Mouse (Mus musculus) liver, postnatal 0 days (tissue): ENCODE results near the gene BC025920. TPM values are rescaled to one million over a fixed set of nuclear protein-coding genes. Genes with fewer than 3 reads are reported as not detected.

Experiments
- ATAC-seq: fragments of 200-750 bp; cut with Nextera tagmentation; 2 replicates; pipeline ENCODE4 v1.8.0; 2017; ENCODE audit warnings: mild to moderate bottlenecking, moderate library complexity
- DNase-seq: peaks from one replicate; pipeline ENCODE4 v3.0.0-alpha.2; 2016
- H3K27ac ChIP-seq: fragments of 300-500 bp; sonication (generic); 2 replicates; pipeline ENCODE4 v1.5.1; 2014; ENCODE audit warnings: antibody characterized with exemption, moderate library complexity, mild to moderate bottlenecking, low read depth
- H3K27me3 ChIP-seq: fragments of 300-500 bp; sonication (generic); 2 replicates; pipeline ENCODE4 v1.6.1; 2014; ENCODE audit warnings: low read length, control low read depth, mixed read lengths; ENCODE audit not compliant: insufficient read depth
- H3K36me3 ChIP-seq: fragments of 300-500 bp; sonication (generic); replicated peaks from 2 replicates; pipeline ENCODE4 v1.6.1; 2014; ENCODE audit warnings: mild to moderate bottlenecking, control low read depth, low read length, moderate library complexity, mixed read lengths; ENCODE audit not compliant: insufficient read depth
- H3K4me1 ChIP-seq: fragments of 300-500 bp; sonication (generic); 2 replicates; pipeline ENCODE4 v1.6.1; 2014; ENCODE audit warnings: antibody characterized with exemption, mild to moderate bottlenecking, control low read depth; ENCODE audit not compliant: insufficient read depth
- H3K4me2 ChIP-seq: fragments of 300-500 bp; sonication (generic); 2 replicates; pipeline ENCODE4 v1.6.1; 2014; ENCODE audit warnings: low read depth, mild to moderate bottlenecking, low read length, moderate library complexity, mixed read lengths
- H3K4me3 ChIP-seq: fragments of 300-500 bp; sonication (generic); 2 replicates; pipeline ENCODE4 v1.5.1; 2014; ENCODE audit warnings: low read depth, low read length
- H3K9ac ChIP-seq: fragments of 300-500 bp; sonication (generic); replicated peaks from 2 replicates; pipeline ENCODE4 v1.6.1; 2014; ENCODE audit warnings: mild to moderate bottlenecking, moderate library complexity
- H3K9me3 ChIP-seq: fragments of 300-500 bp; sonication (generic); 2 replicates; pipeline ENCODE4 v1.6.1; 2016; ENCODE audit warnings: mild to moderate bottlenecking, control low read depth, low read length, mixed read lengths
- CTCF ChIP-seq: sonication (generic); IDR thresholded peaks from 2 replicates; pipeline ENCODE4 v1.5.1; 2016; ENCODE audit warnings: antibody characterized with exemption, low read depth
- EP300 ChIP-seq: IDR thresholded peaks from 2 replicates; pipeline ENCODE4 v1.6.1; 2016; ENCODE audit warnings: antibody characterized with exemption, low read depth, mild to moderate bottlenecking
- WGBS: fragments of 180-500 bp; shearing (Covaris S2); extraction: QIAGEN DNeasy Blood & Tissue Kit; methylation state at CpG from one replicate; pipeline ENCODE4 v1.1.7; 2014; ENCODE audit not compliant: insufficient replicate concordance; 5-methylcytosine and 5-hydroxymethylcytosine counted together
- polyA plus RNA-seq: library from polyadenylated mRNA; unstranded; fragments of >200 nt; fragmentation: Nextera tagmentation; extraction: Ambion mirVana; gene quantifications from 2 replicates; pipeline ENCODE4 v1.2.1, GENCODE M21; 2015

BC025920 gene
- polyA plus RNA-seq, 1 experiment from 2014 or later: 0.13 TPM

DNA sequence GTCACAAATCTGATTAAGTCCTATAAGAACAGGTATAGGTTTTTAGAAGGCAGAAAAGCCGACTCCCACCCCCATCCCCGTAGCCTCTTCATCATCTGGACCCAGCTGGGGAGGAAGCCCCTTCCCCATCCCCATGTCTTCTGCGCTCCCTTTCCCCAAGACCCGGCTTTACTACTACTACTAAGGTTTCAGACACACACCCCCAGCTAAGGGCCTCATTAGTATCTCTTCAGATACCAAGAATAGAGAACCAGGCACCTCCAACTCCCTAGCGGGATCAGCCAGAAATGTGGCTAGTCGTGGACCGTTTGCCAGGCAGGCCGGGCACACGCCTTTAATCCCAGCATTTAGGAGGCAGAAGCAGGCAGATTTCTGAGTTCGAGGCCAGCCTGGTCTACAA is 6.0 kb upstream of the BC025920 start:
- no peak for ATAC-seq
- Histone ChIP-seq H3K4me2 (peak overlapping the region; percentile 67; the same call in 1 of the 2 replicates), H3K36me3 (no peaks in the 10 kb centered on the region), H3K4me3 (no peak overlapping the region), H3K9ac (no peak overlapping the region), H3K27ac (no peak overlapping the region), H3K4me1 (peaks cover 45% of the 10 kb centered on the region), H3K9me3 (no peaks in the 10 kb centered on the region), H3K27me3 (no peaks in the 10 kb centered on the region)
- DNase-seq: no peak
- WGBS: 43% methylated on average over 10 of the region's 10 CpGs
- no peak for TF ChIP-seq CTCF
- TF ChIP-seq EP300: no peak

DNA sequence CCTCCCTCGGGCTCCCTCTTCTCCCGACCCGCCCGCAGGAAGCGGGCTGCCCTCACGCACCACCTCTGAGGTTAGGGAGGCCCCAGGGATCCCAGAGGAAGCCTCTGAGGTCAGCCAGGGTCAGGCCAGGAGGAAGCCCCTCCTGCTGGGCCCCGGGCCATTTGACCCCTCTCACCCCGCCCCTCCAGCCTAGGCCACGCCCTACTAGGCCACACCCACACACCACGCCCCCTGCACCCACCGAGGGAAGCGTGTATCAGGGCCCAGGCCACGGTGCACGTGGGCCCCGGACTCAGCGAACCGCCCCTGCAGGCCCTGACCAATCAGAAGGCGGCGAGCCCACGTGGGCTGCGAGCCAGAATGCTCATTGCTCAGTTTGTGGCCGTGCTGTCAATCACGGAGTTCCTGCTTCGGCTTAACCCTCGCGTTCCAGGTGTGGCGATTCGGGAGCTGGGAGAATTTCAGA is 5.3 kb upstream of the BC025920 start, which contains the start of gene Tle6:
Gene Tle6 (minus strand): TSS at position 336 of the 466 bp plus-strand sequence.
- Histone ChIP-seq H3K27ac (0 out of 2 replicates have a peak within 1 kb of the TSS, but pooled peaks have one; percentile 45), H3K9ac (peak within 1 kb of the TSS; percentile 42; the same call in 1 of the 2 replicates), H3K4me1 (peaks cover 46% of the 10 kb centered on the region), H3K4me2 (peak within 1 kb of the TSS; percentile 67), H3K9me3 (no peaks in the 10 kb centered on the region), H3K36me3 (no peaks in the 10 kb centered on the region), H3K27me3 (no peaks in the 10 kb centered on the region), H3K4me3 (peak within 1 kb of the TSS; percentile 25; the same call in 1 of the 2 replicates)
- peak; percentile 96 for DNase-seq
- WGBS: 2% methylated on average over 27 of the region's 28 CpGs
- no peak for TF ChIP-seq CTCF
- no peak for TF ChIP-seq EP300
- peak; percentile 82 for ATAC-seq

DNA sequence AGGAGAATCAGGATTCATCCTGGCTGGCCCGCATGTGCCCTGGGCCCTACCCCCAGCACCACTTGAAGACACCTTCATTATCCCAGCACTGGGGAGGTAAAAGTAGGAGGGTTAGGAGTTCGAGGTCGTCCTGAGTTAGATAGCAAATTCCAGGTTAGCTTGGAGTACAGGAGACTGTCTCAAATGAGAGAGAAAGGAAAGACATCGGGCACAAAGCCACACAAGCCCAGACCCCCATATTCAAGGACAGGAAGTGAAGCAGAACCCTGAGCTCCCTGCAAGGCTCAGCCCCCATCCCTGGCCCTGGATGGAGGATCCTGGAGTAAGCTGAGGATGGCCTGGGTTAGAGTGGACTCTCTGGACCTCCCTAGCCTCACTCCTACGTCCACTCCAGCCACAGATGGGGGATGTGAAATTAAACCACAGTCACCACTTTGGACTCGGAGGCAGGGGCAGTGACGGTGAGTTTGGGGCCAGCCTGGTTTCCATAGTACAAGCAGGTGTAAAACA is 4.6 kb upstream of the BC025920 start:
- 36% methylated on average over 7 of the region's 7 CpGs for WGBS
- H3K4me1 ChIP-seq: peaks cover 46% of the 10 kb centered on the region
- peak overlapping the region; percentile 67 for H3K4me2 ChIP-seq
- H3K27ac ChIP-seq: no peak overlapping the region
- H3K27me3 ChIP-seq: no peaks in the 10 kb centered on the region
- no peaks in the 10 kb centered on the region for H3K9me3 ChIP-seq
- TF ChIP-seq EP300 (no peak), CTCF (no peak)
- no peaks in the 10 kb centered on the region for H3K36me3 ChIP-seq
- H3K9ac ChIP-seq: peak overlapping the region; percentile 42; the same call in 1 of the 2 replicates
- DNase-seq (no peak), ATAC-seq (no peak)
- H3K4me3 ChIP-seq: peak overlapping the region; percentile 25; the same call in 1 of the 2 replicates

DNA sequence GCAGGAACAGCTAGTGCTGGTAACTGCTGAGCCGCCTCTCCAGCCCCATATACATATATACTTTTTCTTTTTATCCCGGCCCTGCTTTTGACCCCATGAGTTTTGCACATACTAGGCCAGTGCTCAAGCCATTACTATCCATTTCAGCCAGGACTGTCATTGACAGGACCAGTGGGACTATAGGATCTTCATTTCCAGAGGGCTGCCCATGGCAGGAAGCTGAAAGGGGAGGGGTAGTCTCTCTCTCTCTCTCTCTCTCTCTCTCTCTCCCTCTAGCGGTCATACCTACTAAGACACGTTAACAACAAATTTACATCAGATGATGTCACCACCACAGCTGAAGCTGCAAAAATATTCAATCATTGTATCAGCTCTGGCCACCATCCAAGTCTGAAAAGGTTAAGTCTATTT is 3.3 kb upstream of the BC025920 start:
- ATAC-seq (no peak), DNase-seq (no peak)
- Histone ChIP-seq H3K27me3 (no peaks in the 10 kb centered on the region), H3K4me1 (peaks cover 38% of the 10 kb centered on the region), H3K9ac (no peak overlapping the region), H3K36me3 (no peaks in the 10 kb centered on the region), H3K4me3 (no peak overlapping the region), H3K9me3 (no peaks in the 10 kb centered on the region), H3K27ac (no peak overlapping the region), H3K4me2 (no peak overlapping the region)
- peak; percentile 82 for TF ChIP-seq CTCF
- TF ChIP-seq EP300: no peak
- WGBS: 12% methylated on average over 4 of the region's 4 CpGs

DNA sequence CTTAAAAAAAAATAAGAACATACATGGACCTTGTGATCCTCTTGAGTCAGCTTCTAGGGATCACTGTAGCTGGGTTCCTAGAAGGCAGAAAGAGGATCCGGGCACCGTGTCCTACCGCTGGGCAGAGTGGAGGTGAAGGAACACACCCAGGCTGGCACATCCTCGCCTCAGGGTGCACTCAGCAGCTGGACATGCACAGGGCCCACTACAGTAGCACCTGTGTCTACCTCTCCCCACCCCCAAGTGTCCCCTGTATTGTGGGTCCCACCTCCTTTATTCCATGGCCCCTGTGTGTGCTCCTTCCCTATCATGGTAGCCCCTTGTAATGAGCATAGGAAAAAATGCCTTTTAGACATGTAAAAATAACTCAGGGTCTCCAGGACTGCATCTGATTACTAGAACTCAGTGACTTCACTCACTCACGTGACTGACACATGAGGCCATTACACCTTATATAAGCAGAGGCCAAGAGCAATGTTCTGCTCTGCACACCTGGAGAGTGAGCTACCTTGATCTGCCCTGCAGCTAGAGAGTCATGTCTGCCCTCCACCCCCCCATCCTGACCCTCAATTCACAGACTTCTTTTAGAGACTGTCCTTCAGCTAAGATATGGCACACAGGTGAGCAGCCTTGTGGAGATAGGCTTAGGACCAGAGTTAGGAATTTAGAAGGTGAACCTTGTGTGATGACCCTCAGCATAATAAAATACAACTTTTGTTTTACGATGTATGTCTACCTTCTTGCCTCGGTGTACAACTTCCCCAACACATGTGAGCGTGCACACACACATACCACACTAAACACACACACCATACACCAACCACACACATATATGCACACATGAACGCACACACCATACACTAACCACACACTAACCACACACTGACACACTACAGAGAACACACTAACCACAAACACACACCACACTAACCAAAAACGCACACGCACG is 1.8 kb upstream of the BC025920 start:
- 51% methylated on average over 12 of the region's 12 CpGs for WGBS
- H3K9me3 ChIP-seq: no peaks in the 10 kb centered on the region
- no peak for ATAC-seq
- H3K27ac ChIP-seq: no peak overlapping the region
- peak overlapping the region; percentile 91 for H3K4me2 ChIP-seq
- no peaks in the 10 kb centered on the region for H3K27me3 ChIP-seq
- DNase-seq: no peak
- no peak for TF ChIP-seq CTCF
- TF ChIP-seq EP300: no peak
- H3K36me3 ChIP-seq: no peaks in the 10 kb centered on the region
- H3K4me3 ChIP-seq: no peak overlapping the region
- H3K9ac ChIP-seq: no peak overlapping the region
- peaks cover 35% of the 10 kb centered on the region for H3K4me1 ChIP-seq

GRCm38 (mm10) chr10:81604968-81605665 is 953 bp upstream of the BC025920 start:
- Histone ChIP-seq H3K4me3 (peak overlapping the region; percentile 60), H3K27ac (peak overlapping the region; percentile 86), H3K9ac (peak overlapping the region; percentile 35), H3K4me1 (peaks cover 31% of the 10 kb centered on the region), H3K4me2 (peak overlapping the region; percentile 91), H3K9me3 (no peaks in the 10 kb centered on the region), H3K27me3 (no peaks in the 10 kb centered on the region), H3K36me3 (no peaks in the 10 kb centered on the region)
- DNase-seq (peak; percentile 90), ATAC-seq (peak; percentile 35)
- WGBS: 8% methylated on average over 29 of the region's 29 CpGs
- TF ChIP-seq CTCF: peak; percentile 95
- TF ChIP-seq EP300: no peak
